Mouse (Mus musculus) heart, postnatal 25 days (tissue): ENCODE data around the gene Misp. TPM values are rescaled to one million over a fixed set of nuclear protein-coding genes. Genes with fewer than 3 reads are reported as not detected.

Experiments
- DNase-seq: peaks from one replicate; pipeline ENCODE4 v3.0.0; 2022; ENCODE audit warnings: low spot score
- intact Hi-C: fragments of 180-260 bp; cut with DNase I; formaldehyde crosslinking; loops from one replicate; pipeline ENCODE4 v1.15.1; 2025
- total RNA-seq, 2 experiments: library from RNA; stranded (reverse); gene quantifications; 2 replicates each; pipeline ENCODE4 v1.2.3; 2021

The Misp gene
- total RNA-seq, 2 experiments from 2014 or later: 0.59 to 0.70 TPM

DNA sequence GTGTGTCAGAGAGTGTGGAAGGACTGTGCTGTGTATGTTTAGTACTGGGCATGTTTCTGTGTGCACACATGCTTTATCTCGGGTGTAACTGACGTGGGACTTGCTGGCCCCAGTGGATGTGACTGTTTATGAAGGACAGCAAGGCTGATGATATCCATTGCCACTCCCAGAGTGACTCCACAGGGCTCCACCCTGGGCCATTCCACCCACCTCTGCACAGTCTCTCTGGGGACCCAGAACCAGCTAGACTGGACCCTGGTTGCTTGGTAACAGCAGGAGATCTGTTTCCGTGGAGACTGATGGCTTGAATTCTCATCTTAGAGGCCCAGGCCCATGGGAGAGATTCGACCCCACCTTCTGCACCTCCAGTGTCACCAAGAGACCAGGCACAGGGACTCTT lies 2.6 kb upstream of the Misp start:
- DNase-seq: no peak
- intact Hi-C loops: no loop called here

DNA sequence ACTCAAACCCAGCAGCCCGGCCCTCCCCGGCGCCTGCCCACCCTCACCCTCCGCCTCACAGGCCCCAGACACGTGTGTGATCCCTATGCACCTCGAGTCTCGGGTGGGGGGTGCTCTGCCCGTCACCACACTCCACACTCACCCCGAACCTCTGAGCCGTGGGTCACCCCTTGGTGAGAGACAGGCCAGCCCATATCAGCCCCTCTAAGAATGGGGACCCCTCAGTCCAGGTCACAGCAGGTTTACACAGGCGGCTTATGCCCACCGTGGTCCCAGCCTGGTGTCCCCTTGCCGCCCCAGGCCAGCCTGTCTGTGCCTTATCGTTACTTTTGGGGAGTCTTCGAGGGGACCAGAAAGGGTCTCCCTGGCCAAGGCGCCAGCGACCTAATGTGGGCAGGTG lies 1.2 kb upstream of the Misp start:
- intact Hi-C loops: no loop called here
- DNase-seq: no peak

DNA sequence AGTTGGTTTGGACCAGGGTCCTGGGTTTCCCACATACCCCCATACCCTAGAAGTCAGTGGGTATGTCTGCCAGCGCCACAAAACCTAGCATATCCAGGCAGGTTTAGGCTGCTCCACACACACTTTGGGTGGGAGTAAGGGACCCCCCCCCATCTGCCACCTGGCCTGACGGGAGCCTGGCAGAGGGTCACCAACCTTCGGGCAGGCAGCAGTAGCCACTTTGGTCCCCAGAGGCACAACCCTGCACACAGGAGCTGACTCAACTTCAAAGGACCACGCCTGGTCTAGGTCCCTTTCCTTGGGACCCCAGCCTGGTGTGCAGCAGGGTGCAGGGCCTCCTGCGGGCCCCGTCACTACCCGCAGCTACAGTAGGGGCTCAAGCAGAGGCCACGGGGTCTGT lies 512 bp upstream of the Misp start:
- intact Hi-C loops: no loop called here
- DNase-seq: no peak

DNA sequence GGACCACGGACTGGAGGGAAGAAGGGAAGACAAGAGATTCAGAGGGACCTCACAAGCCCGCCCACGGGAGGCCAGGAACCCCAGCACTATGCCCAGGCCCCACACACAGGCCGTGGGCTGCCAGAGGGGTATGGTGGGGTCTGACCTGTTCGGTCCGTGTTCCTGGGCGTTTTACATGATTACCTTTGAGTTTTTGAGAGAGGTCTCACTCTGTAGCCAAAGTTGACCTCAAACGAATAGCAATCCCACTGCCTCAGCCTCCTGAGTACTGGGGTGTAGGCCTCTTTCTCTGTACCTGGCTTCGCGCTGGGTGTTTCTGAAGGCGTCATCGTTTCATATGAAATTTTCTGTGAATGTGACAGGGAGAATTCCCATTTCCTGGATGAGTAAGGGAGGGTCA lies 942 bp downstream of the Misp start:
- intact Hi-C loops: no loop called here
- no peak for DNase-seq

DNA sequence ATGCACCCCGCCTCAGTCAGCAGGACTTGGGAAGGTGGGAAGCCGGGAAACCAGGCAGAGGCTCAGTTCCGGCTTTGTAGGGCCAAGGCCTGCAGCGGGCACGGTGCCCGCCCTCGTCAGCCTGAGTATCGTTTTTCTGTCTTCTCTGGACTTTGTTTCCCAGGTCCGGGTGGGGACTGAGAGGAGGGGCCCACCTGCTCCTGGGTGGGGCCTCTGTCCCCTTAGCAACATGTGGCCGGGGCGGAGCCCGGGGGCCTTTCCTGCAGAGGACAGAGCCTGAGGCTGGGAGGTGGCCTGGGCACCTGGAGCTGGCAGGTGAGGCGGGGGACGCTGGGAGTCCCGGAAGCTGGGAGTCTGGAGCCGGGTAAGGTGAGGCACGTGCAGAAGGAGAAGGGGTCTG lies 1.6 kb downstream of the Misp start:
- intact Hi-C loops: no loop called here
- DNase-seq: no peak

DNA sequence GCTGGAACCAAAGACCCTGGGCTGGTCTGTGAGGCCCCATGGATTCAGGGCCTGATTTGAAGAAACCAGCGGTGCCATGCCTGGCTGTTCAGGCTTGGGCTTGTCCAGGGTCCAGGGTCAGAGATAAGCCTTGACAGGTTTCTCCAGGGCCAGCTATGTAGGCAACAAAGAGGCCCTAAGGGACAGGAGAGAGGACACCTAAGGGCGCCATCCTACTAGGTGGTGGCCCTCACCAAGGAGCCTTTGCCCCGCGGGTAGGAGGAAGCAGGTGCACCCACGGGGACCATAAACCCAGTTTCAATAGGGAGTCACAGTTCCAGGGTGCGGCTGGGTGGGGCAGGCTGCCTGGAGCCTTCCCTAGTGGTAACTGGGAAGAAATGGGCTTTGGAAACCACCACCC lies 2.2 kb downstream of the Misp start:
- intact Hi-C loops: no loop called here

DNA sequence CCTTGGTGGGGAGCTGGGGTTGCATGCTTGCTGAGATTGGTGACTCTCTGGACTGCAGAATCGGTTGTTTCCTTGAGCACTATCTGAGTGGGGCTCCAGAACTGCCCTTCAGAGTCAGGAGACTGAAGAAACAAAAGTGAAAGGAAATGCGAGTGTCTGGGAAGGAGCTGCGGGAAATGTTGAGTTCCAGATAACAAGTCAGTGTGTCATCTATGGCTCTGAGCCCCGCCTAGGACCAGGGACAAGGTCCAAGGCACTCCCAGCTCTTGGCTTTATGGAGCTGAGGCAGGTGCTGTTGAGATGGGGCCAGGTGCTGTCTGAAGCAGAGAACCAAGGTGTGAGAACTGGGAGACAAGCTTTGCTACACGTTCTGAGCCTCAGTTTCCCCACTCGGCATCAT lies 3.6 kb downstream of the Misp start:
- DNase-seq: no peak
- intact Hi-C loops: no loop called here

More for the DNA sequence above, 2.2 kb downstream of the Misp start:
- no peak for DNase-seq

DNA sequence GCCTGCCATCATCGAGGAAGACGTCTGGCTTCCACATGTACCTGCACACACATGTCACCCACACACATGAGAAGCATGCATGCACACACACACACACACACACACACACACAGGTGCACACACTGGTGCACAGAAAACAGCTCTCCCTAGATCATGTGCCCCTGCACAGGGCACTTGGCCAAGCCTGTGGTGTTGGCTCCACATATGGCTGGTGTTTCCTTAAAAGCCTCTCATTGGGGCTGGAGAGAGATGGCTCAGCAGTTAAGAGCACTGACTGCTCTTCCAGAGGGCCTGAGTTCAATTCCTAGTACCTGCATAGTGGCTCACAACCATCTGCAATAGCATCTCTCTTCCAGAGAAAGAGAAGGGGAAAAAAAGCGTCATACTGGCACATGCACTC lies 10.8 kb downstream of the Misp start:
- DNase-seq: no peak
- intact Hi-C loops: loop anchor here (5.0 kb wide), 1 partner anchor 36 kb away; no protein-coding TSS in a partner anchor

DNA sequence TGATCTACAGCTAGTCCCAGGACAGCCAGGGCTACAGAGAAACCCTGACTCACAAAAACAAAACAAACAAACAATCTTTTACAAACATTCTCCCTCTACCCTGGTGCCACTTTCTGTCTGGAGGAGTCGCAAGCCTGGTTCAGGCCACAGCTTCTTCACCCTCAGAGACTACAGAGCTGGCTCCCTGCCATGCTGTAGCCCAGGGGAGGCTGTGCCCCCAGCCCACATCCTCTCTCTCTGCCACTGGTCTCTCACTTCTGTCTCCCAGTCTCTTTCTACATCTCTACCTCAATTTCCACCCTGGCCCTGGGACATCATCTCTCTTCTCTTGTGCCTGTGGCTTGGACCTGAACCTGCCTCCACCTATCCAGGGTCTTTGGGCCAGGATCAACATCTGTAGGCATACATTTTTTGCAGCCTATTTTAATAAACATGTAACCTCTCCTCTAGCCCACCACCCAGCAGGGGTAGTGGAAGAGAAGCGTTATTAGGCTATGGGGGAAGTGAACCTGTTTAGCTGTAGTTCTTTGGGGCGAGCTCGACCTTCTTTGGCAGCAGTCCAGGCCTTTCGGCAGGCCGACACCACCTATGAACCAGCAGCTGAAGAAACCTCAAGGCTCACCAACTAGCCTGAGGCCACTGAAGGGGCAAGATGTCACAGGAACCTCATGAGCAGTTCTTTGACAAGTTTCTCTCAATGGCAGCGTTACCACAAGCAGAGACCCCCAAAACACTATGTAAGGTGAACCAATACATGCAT lies 11.4 kb downstream of the Misp start:
- intact Hi-C loops: loop anchor here (5.0 kb wide), 1 partner anchor 35 kb away; no protein-coding TSS in a partner anchor
- no peak for DNase-seq

DNA sequence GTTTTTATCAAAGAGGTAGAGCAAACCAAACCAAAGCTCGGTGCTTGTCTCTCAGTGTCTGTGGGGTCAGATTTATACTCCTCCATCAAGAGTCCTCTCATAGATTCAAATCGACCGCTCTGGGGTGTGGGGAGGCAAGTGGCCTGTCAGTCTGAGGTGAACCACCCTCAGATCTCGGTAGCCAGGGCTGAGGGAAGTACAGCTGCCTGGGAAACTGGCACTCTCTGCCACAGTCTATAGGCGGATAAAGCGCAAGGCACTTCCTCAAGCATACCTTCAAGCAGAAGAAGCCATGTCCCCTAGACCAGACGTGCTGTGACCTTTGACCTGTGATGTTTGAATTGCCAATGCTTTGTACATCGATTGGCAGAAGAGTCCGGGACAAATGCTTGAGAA lies 12.0 kb downstream of the Misp start:
- intact Hi-C loops: loop anchor here (5.0 kb wide), 1 partner anchor 35 kb away; no protein-coding TSS in a partner anchor
- DNase-seq: no peak

DNA sequence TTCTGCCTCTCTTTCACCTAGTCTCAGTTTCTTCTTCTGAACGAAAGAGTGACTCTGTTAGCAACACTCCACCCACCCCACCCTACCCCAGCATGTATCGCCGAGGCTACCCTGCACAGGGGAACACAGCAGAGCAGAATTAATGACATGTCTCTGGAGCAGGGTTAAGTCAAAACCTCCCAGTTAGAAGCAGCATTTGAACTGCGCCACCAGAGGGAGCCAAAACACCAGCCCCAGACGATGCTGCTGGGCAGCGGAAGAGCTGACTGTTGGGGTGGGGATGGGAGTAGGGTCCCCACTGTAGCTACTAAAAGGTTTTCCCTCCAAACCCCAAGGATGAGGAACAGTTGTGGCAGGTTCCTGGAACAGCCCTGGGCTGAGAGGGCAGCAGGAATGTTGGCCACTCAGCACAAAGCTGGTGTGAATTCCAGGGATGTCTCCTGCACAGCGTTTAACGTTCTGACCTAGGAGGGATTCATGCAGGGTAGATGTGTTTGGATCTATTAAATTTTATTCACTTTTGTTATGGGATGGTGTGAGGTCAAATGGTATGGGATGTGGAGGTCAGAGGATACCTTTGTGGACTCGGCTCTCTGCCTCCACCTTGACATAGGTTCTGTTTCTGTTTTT lies 14.1 kb downstream of the Misp start:
- intact Hi-C loops: loop anchor here (1.0 to 5.0 kb wide), 4 partner anchors 32 to 122 kb away; no protein-coding TSS in a partner anchor
- no peak for DNase-seq

DNA sequence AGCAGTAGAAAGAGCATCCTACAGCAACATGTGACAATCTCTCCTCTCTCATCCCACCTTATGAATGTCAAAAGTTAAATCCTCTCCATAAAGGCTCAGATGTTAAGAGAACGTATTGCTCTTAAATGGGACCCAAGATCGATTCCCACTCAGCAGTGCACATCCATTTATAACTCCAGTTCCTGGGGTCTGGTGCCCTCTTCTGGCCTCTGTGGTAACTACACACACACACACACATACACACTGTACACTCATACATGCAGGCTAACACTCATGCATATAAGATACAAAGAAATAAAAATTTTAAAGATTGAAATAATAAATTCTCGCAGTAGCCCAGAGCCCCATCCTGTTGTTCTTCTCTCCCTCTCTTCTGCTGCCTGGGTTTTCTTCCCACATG lies 16.1 kb downstream of the Misp start:
- intact Hi-C loops: no loop called here
- DNase-seq: no peak

DNA sequence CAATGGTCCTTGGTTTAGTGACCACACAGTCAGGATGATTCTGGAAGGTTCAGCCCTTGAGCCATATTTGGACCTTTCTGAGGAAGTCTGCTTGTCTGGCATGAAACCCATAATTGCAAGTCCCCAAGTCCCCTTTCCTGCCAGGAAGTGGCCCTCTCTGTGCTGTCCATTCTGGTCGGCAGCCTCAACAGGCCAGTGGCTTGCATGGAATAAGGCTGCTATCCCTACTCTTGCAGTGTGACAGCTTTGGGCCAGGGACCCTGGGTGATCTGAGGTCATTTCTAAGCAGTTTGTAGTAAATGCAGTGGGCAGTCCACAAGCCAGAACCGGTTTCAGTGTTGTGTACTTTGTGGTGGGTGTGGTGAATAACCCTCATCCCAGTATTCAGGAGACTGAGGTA lies 17.4 kb downstream of the Misp start:
- DNase-seq: no peak
- intact Hi-C loops: no loop called here

DNA sequence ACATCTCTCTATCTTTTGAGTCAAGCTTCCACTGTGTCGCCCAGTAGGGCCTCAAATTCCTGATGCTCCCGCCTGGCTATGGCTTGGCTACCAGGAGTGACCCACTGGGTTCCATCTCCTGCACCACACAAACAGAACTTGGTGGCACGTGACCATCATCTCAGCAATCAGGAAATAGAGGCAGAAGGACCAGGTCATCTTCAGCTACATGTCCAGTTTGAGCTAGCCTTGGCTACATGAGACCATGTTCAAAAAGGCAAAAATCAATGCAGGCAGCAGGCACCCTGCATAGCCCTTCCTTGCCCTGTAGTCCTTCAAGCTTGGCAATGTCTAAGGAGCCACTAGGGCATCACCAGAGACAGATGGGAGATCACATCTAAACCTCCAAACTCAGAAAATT lies 19.3 kb downstream of the Misp start:
- intact Hi-C loops: loop anchor here (2.0 kb wide), 1 partner anchor 17 kb away; no protein-coding TSS in a partner anchor
- no peak for DNase-seq

DNA sequence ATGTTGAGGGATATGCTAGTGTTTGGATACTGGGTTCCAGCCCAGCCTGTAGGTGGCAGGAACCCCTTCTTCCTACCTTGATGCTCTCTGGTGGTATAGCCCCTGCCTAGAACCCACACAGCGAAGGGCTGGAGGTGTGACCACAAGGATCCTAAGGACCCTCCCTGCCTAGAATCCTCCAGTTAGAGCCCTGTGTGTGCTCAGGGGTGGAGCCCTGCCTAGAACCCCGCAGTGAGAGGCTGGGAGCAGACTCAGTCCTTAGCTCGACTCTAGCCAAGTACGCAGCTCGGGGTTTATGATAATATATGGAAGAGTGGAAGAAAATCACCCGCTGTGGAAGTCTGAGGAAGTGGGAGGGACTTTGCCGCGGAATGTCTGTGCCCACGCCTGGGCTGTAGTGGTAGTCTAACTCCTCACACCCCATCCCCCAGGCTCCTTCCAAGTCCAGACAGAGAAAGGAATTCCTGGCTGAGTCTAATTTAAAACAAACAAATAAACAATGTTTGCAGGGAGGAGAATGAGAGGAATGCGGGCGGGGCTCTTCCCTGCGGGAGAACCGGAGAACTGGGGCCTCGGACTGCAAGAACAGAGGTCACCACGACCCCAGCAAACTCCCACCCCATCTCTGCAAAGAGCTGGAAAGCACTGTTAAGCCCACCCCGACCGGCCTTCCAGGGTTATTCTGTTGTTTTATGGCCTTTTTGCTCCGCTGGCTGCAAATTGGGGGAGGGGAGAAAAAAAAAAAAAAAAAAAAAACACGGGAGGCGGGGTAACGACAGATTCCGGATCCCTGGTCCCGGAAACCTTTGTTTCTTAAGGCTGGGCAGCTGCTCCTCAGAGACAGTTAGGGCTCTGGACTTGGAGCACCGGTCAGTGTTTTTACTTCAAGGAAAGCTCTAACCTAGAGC lies 20.1 kb downstream of the Misp start:
- peak; percentile 65 for DNase-seq
- intact Hi-C loops: loop anchor here (2.0 kb wide), 1 partner anchor 16 kb away; no protein-coding TSS in a partner anchor

DNA sequence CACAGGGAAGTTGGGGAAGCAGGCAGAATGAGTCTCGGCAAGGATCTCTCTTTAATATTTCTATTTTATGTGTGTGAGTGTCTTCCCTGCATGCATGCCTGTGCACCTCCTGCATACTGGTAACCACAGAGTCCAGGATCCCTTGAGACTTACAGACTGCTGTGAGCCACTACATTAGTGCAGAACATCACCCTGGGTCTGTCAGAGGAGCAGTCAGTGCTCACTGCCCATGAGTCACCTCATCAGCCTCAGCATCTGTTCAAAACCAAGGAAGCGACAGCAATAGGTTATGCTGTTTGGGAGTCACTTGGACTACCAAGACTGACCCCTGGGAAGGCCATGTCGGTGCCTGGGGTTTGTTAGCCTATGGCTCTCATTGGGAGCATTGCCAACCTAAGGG lies 21.5 kb downstream of the Misp start:
- DNase-seq: no peak
- intact Hi-C loops: no loop called here

DNA sequence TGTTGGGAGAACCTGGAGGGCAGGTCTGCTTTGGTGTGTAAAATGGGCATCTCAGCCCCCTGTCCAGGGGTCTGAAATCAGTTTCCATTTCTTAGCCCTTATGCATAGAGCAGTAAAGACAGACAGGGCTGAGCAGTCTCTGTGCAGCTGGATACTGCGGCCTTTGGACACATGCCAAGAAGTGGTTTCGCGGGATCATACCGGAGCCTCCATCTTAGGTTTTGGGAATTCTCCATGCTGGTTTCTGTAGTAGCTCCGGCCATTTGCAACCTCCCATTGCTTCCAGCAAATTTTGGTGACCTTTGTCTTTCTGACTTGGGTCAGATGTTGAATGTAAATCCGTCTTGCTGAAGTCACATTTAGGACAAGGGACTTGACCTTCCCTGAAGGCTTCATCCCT lies 22.7 kb downstream of the Misp start:
- DNase-seq: no peak
- intact Hi-C loops: no loop called here

DNA sequence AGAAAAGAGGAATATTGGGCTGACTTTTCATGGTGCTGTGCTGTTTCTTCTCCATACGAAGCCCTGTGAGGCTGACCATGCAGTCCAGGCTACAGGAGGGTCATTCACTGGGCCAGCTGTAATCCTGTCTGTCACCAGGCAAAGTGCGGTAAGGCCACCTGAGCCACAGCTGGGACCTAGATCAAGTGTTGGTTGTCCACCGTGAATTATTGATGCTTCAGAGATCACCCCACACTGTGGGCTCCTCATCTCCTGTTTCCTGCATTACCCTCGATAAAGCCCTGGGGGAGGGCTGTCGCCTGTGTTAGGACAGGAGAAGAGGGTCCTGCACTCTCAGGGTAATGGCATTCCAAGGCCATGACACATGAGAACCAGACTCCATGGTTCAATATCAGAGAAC lies 25.8 kb downstream of the Misp start:
- no peak for DNase-seq
- intact Hi-C loops: no loop called here

DNA sequence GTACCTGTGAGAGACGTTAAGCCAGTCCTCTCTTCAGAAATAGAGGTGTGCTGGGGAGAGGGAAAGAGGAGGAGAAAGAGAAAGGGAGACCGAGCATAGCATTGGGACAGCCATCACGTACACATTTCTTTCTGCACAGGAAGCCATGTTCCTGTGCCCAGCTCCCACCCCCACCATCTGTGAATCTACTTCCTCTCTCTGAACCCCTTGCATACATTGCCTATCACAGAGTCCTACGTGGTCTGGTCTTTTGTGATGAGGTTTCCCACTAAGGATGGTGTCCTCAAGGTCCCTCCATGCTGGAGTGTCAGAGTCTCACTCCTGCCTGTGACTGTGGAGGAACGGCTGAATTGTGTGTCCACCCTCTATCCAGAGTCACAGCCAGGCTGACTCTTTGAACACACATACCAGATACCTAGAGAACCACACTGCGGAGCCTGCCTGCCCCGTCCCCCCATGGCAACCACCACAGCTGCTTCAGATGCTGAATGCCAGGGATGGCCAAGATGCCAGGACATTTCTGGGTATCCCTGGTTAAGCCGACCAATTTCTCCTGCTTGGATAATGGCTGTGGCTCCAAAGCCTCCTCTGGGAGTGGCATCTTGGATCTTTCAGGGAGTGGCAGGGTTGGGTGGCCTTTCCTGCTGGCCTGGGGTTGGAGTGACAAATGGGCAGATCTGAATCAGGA lies 29.3 kb downstream of the Misp start:
- intact Hi-C loops: loop anchor here (10.0 kb wide), 1 partner anchor 295 kb away; the partner anchor contains the start of genes Cbarp and Midn
- DNase-seq: no peak

DNA sequence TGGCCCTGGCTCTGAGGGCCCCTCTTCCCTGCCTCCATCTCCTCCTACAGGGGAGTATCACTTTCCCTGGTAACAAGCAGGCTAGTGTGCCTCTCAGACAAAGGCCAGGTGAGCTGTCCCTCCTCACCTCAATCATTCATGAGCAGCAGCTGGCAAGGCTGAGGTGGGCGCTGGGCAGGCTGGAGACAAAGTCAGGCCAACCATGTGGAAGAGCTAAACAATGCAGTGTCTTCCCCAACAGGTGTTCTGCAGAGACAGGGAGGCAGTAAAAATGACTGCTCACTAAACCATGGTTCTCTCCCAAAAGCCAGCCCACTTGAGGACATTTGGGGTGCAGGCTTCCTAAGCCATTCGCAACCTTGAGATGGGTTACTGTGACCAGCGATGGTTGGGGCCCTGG lies 30.9 kb downstream of the Misp start:
- intact Hi-C loops: loop anchor here (10.0 kb wide), 1 partner anchor 293 kb away; the partner anchor contains the start of genes Cbarp and Midn
- DNase-seq: no peak
